Mouse (Mus musculus): ENCODE measurements around the gene Ralgps1.

Gene Ralgps1

GRCm38 (mm10) chr2:33370777-33371647 is at the start of gene Ralgps1:
Gene Ralgps1 (minus strand): TSS chr2:33371486.
- DNase-seq (ENCODE audit: low read depth, low spot score): peak; percentile 99

- DNase-seq (ENCODE audit: low read depth, low spot score): no peak
Observed at GRCm38 (mm10) chr2:33417454-33417853, 46.2 kb upstream of the Ralgps1 start.

GRCm38 (mm10) chr2:33414019-33414418 is 42.7 kb upstream of the Ralgps1 start:
- DNase-seq (ENCODE audit: low read depth, low spot score): no peak

- DNase-seq (ENCODE audit: low read depth, low spot score): peak; percentile 75
Observed at GRCm38 (mm10) chr2:33412111-33412510, 40.8 kb upstream of the Ralgps1 start.

GRCm38 (mm10) chr2:33403511-33404003 is 32.3 kb upstream of the Ralgps1 start:
- no peak for DNase-seq (ENCODE audit: low read depth, low spot score)

- no peak for DNase-seq (ENCODE audit: low read depth, low spot score)
Observed at GRCm38 (mm10) chr2:33402638-33403037, 31.4 kb upstream of the Ralgps1 start.

GRCm38 (mm10) chr2:33402236-33402635 is 30.9 kb upstream of the Ralgps1 start:
- peak; percentile 84 for DNase-seq (ENCODE audit: low read depth, low spot score)

GRCm38 (mm10) chr2:33401217-33401616 is 29.9 kb upstream of the Ralgps1 start:
- peak; percentile 70 for DNase-seq (ENCODE audit: low read depth, low spot score)

GRCm38 (mm10) chr2:33400541-33400940 is 29.3 kb upstream of the Ralgps1 start:
- no peak for DNase-seq (ENCODE audit: low read depth, low spot score)

GRCm38 (mm10) chr2:33399091-33399490 is 27.8 kb upstream of the Ralgps1 start:
- DNase-seq (ENCODE audit: low read depth, low spot score): no peak

- DNase-seq (ENCODE audit: low read depth, low spot score): no peak
Observed at GRCm38 (mm10) chr2:33397036-33397435, 25.8 kb upstream of the Ralgps1 start.

- DNase-seq (ENCODE audit: low read depth, low spot score): no peak
Observed at GRCm38 (mm10) chr2:33395053-33395452, 23.8 kb upstream of the Ralgps1 start.

- DNase-seq (ENCODE audit: low read depth, low spot score): peak; percentile 93
Observed at GRCm38 (mm10) chr2:33393951-33394635, 22.8 kb upstream of the Ralgps1 start.

- no peak for DNase-seq (ENCODE audit: low read depth, low spot score)
Observed at GRCm38 (mm10) chr2:33393021-33393420, 21.7 kb upstream of the Ralgps1 start.

- peak; percentile 58 for DNase-seq (ENCODE audit: low read depth, low spot score)
Observed at GRCm38 (mm10) chr2:33371648-33372408, 542 bp upstream of the Ralgps1 start.

GRCm38 (mm10) chr2:33370276-33370776 is 960 bp downstream of the Ralgps1 start:
- no peak for DNase-seq (ENCODE audit: low read depth, low spot score)

- DNase-seq (ENCODE audit: low read depth, low spot score): no peak
Observed at GRCm38 (mm10) chr2:33369453-33369852, 1.8 kb downstream of the Ralgps1 start.

- peak; percentile 70 for DNase-seq (ENCODE audit: low read depth, low spot score)
Observed at GRCm38 (mm10) chr2:33368486-33368885, 2.8 kb downstream of the Ralgps1 start.

- DNase-seq (ENCODE audit: low read depth, low spot score): peak; percentile 80
Observed at GRCm38 (mm10) chr2:33365703-33366471, 5.4 kb downstream of the Ralgps1 start.

GRCm38 (mm10) chr2:33364656-33365055 is 6.6 kb downstream of the Ralgps1 start:
- no peak for DNase-seq (ENCODE audit: low read depth, low spot score)

GRCm38 (mm10) chr2:33363890-33364289 is 7.4 kb downstream of the Ralgps1 start:
- DNase-seq (ENCODE audit: low read depth, low spot score): no peak

Measured in brain, adult 2 months (tissue).